Mouse (Mus musculus): ENCODE data around the gene Hnrnpk. TPM values are rescaled to one million over a fixed set of nuclear protein-coding genes. Genes with fewer than 3 reads are reported as not detected.

The Hnrnpk gene
- 1,000 to 10,000 TPM in 1 of 2 experiments, 100 to 1,000 TPM in 1; 987 to 1,116 TPM for total RNA-seq (2023)

GRCm38 (mm10) chr13:58403243-58403642 lies at the start of gene Hnrnpk:
Gene Hnrnpk, minus strand, starts transcription at chr13:58403343.

GRCm38 (mm10) chr13:58402003-58402743 lies 970 bp downstream of the Hnrnpk start, which contains the start of gene Rmi1:
Gene Rmi1, plus strand, starts transcription at chr13:58402248.

GRCm38 (mm10) chr13:58384779-58385546 lies 18.2 kb downstream of the Hnrnpk start, which contains the start of gene 2210016F16Rik:
Gene 2210016F16Rik, minus strand, starts transcription at chr13:58385225.

GRCm38 (mm10) chr13:58358629-58359303 lies 44.4 kb downstream of the Hnrnpk start, which contains the start of gene Kif27:
Gene Kif27, minus strand, starts transcription at chr13:58359122.

Other genes starting within 250 kb of the Hnrnpk start
- 10 to 100 TPM; 60.6 to 63.2 TPM for gene Idnk, start 245.7 kb downstream of the Hnrnpk start, total RNA-seq (2023)
- gene Ubqln1, start 187.7 kb downstream of the Hnrnpk start, total RNA-seq (2023): 10 to 100 TPM; 62.1 to 64.8 TPM
- 1 to 10 TPM; 4.7 to 7.0 TPM for gene Gkap1, start 127.6 kb downstream of the Hnrnpk start, total RNA-seq (2023)
- under 1 TPM in 1 of 2 experiments, not detected in 1; 0.18 TPM for gene Kif27, start 44.2 kb downstream of the Hnrnpk start, total RNA-seq (2023)
- gene 2210016F16Rik, start 18.1 kb downstream of the Hnrnpk start, total RNA-seq (2023): 10 to 100 TPM; 16.8 to 18.4 TPM
- gene Rmi1, start 1.1 kb downstream of the Hnrnpk start, total RNA-seq (2023): 10 to 100 TPM; 25.9 to 28.4 TPM
- under 1 TPM in 1 of 2 experiments, not detected in 1; 0.13 TPM for gene Slc28a3, start 207.5 kb upstream of the Hnrnpk start, total RNA-seq (2023)